Mouse (Mus musculus): Measurements from ENCODE around the gene Stat2.

Gene Stat2

GRCm38 (mm10) chr10:128270287-128270841 lies at the start of gene Stat2:
Stat2 (plus strand) TSS chr10:128270559.
- peak; percentile 98 for DNase-seq (ENCODE audit: low read depth, low spot score)

DNA sequence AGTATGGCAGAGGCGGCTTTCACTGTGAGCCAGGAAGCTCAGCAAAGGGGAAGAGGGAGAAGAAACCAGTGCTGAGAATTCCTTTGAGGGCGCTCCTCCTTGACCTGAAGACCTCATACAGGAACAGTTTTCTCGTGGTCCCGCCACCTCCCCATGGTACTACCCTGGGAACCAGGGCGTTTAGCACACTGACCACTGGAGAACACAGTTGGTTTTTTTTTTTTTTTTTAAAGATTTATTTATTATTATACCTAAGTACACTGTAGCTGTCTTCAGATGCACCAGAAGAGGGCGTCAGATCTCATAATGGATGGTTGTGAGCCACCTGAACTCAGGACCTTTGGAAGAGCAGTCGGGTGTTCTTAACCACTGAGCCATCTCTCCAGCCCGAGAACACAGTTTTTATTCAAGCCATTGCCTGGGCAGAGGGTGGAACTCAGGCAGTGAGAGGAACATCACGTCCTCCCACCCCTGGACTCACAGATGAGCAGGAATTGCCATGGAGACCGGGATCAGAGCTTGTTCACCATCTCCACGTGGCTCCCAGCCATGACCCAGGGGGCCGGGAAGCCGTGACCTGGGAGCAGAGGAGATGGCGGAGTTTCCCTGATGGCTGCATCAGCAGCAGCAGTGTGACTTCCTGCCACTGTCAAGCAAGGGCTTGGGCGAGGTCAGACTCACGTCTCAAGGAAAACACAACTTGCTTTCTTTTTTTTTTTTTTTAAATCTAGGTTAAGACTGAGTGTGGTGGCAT lies 48.6 kb upstream of the Stat2 start:
- no peak for DNase-seq (ENCODE audit: low read depth, low spot score)

- no peak for DNase-seq (ENCODE audit: low read depth, low spot score)
These were observed 45.3 kb upstream of the Stat2 start for GRCm38 (mm10) chr10:128225064-128225463.

GRCm38 (mm10) chr10:128225538-128225937 lies 44.8 kb upstream of the Stat2 start, which contains the start of gene Mip:
Mip (plus strand) TSS chr10:128225838.
- no peak for DNase-seq (ENCODE audit: low read depth, low spot score)

DNA sequence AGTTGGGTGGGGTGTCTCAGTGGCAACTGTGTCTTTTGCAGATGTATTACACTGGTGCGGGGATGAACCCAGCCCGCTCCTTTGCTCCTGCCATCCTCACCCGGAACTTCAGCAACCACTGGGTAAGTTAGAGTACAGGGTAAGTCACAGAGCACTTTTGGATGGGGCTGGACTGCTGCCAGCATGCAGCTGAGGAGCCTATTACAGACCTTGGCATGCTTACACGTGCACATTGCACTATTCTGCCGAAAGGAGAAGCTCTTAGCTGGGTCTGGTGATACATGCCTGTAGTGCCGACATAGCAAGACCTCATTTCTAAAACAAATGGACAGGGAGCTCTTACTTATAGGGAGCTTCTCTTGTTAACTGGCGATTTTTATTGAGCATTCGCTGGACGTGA lies 42.8 kb upstream of the Stat2 start:
- DNase-seq (ENCODE audit: low read depth, low spot score), result no peak

GRCm38 (mm10) chr10:128228009-128228408 lies 42.4 kb upstream of the Stat2 start:
- DNase-seq (ENCODE audit: low read depth, low spot score), result no peak

DNA sequence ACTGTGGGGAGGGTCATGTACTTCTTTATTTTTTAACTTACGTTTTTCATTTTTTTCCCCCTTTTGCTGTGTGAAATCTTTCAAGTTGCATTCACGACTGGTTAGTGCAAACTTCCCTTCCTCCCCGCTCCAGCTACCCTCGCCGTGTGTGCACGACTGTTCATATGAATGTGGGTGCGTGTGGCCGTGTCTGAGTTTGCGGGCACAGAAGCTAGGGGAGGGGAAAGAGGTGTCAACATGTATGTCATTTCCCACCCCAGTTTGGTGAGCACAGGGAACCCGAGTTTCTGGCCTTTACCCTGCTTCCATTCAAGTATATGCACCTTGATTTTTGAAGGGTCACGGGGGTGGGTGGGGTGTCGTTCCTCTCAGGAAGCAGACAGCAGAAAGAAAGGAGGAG lies 39.8 kb upstream of the Stat2 start:
- no peak for DNase-seq (ENCODE audit: low read depth, low spot score)

DNA sequence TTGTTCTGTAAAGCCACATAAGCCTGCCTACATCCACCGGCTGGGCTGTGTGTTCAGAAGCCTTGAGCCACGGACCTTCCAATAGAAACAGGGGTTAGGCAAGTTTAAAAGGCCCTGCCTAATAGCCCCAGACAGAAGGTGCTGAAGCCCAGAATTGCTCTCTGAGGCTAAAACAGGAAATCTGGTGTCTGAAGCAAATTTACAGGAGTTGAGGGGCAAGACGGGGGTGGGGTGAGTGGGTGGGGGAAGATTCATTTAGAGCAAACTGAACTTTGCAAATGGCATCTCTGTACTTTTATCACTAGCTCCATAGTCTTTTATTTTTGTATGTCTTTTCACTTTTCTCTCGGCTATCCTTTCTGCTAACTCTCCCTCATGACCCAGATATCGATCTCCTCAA lies 39.2 kb upstream of the Stat2 start:
- DNase-seq (ENCODE audit: low read depth, low spot score), result no peak

DNA sequence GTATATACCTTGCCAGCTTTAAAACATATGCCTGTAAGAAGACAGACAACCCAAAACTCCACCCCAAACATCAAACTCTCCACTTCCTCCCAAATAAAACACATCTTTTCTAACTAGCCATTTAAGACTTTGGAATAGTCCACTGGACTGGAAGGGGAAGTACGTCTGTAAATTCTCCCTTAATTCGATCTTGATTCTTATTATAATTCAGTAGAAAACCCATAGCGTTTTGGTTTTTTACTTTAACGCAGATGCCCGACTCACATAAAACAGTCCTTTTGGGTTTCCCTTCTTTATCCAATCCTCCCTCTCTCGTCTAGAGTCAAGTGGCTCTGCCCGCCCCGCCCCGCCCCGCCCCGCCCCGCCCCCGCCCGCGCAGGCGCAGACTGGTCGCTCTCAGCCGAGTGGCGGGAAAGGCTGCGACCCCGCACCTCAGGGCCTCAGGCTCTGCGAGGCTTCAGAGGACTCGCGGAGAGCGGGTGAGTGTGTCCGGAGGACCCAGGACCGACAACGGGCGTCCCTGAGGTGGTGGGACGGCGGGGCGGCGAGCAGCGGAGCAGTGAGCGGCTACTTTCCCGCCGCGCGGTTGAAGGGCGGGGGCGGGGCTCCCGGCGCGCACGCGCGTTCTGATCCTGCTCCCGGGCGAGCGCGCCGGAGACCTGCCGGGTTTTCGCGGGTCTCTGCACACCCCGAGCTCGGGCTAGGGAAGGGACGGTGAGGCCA lies 38.5 kb upstream of the Stat2 start, which contains the start of gene Timeless:
TSS of gene Timeless (plus strand) at position 369 of the 723 bp plus-strand sequence.
- DNase-seq (ENCODE audit: low read depth, low spot score), result peak; percentile 84

GRCm38 (mm10) chr10:128232420-128232985 lies 37.9 kb upstream of the Stat2 start:
- DNase-seq (ENCODE audit: low read depth, low spot score), result peak; percentile 85

GRCm38 (mm10) chr10:128236321-128236720 lies 34.0 kb upstream of the Stat2 start:
- DNase-seq (ENCODE audit: low read depth, low spot score), result no peak

DNA sequence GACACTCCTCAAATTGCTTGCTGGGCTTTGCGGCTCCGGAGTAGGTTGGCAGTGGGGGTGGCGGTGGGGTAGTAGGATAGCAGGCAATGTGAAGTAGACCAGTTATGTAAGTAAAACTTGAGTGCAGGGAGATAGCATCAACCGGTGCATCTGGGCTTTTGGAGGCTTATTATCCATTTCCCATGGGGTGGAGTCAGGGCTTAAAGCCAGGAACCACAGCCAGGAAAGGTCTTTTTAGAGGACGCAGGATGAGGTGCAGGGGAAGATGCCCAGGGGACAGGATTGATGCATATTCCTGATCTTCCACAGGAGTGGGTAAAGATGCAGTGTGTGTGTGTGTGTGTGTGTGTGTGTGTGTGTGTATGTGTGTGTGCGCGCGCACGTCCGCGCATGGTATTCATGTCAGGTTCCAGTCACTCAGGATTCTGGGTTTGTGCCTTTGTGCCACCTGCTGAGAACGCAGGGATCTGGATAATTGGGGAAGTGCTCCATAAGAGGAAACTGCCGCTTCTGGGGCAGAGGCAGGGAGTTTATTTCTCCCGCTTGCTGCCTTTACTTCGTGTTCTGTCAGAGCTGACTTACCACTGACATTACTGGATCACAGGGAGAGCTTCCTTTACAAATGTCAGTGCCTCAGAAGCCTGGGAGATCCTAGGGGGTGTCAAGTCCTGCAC lies 32.4 kb upstream of the Stat2 start:
- DNase-seq (ENCODE audit: low read depth, low spot score), result no peak

DNA sequence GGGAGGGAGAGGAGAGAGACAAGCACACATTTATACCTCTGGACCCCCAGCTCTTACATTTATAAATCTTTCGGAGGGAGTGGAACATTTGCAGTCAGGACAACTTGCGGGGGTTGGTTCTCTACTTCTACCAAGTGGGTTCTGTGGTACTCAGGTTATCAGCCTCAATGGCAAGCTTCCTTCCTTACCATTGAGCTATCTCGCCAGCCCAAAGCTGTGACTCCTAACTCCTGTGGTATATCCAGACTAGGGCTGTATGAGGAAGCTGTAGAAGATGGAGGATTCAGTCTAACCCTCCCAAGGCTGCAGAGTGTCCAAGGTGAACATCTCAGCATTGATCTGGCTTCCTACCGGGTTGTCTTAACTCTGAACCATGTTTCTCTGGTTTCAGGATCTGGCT lies 31.2 kb upstream of the Stat2 start:
- DNase-seq (ENCODE audit: low read depth, low spot score), result no peak

GRCm38 (mm10) chr10:128240131-128240530 lies 30.2 kb upstream of the Stat2 start:
- no peak for DNase-seq (ENCODE audit: low read depth, low spot score)

DNA sequence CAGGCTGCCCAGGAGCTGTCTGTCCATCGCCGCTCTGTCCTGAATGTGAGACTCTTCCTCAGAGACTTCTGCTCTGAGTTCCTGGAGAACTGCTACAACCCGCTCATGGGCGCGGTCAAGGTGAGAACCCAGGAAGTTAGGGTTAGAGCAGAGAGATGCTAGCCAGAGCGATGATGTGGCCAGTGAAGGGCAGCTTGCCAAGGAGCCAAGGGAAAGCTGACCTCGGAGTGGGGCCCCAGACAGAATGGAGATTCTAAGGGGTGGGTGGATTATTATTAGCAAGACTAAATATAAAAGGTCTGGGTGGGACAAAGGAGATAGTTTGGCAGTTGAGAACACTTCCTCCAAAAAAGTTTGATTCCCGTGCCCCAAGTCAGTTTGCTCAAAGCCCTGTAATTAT lies 27.1 kb upstream of the Stat2 start:
- DNase-seq (ENCODE audit: low read depth, low spot score), result no peak

DNA sequence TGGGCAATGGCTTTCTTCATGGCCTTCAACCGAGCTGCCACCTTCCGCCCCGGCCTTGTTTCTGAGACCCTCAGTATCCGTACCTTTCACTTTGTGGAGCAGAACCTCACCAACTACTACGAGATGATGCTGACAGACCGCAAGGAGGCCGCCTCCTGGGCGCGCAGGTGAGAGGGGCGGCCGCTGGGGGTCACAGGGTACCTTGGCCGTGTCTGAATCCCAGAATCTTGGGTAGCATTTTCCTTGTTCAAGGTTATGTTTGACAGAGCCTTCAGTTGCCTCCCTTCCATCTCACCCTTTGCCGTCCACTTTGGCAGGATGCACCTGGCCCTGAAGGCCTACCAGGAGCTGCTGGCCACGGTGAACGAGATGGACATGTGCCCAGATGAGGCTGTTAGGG lies 26.2 kb upstream of the Stat2 start:
- no peak for DNase-seq (ENCODE audit: low read depth, low spot score)

GRCm38 (mm10) chr10:128247020-128247732 lies 23.2 kb upstream of the Stat2 start:
- no peak for DNase-seq (ENCODE audit: low read depth, low spot score)

DNA sequence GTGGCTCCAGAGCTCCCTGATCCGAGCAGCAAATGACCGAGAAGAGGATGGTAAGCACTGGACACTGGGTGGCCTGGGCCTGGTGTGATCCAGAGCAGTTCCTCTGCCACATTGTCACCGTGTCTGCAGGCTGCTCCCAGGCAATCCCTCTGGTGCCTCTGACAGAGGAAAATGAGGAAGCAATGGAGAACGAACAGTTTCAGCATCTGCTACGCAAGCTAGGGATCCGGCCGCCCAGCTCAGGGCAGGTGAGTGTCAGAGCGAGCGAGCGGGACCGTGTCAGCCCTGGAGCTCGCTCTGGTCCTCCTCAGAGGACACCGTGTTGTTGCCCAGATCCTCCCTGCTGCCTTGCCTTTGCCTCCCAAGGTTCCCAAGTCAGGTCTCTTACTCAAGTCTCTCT lies 19.8 kb upstream of the Stat2 start:
- DNase-seq (ENCODE audit: low read depth, low spot score), result no peak

- DNase-seq (ENCODE audit: low read depth, low spot score), result no peak
These were observed 16.6 kb upstream of the Stat2 start, which contains the start of gene Apon for GRCm38 (mm10) chr10:128253677-128254255. Apon (plus strand) TSS chr10:128254096.

- DNase-seq (ENCODE audit: low read depth, low spot score), result no peak
These were observed 14.4 kb upstream of the Stat2 start for GRCm38 (mm10) chr10:128255925-128256324.

GRCm38 (mm10) chr10:128256328-128256727 lies 14.0 kb upstream of the Stat2 start:
- no peak for DNase-seq (ENCODE audit: low read depth, low spot score)
